Mouse (Mus musculus) yolk sac, embryonic 10.5 days (tissue): ENCODE data around the gene Sdc1.

Experiments
- DNase-seq: peaks from one replicate; pipeline ENCODE4 v3.0.0-alpha.2; 2017; ENCODE audit warnings: low spot score

The Sdc1 gene

DNA sequence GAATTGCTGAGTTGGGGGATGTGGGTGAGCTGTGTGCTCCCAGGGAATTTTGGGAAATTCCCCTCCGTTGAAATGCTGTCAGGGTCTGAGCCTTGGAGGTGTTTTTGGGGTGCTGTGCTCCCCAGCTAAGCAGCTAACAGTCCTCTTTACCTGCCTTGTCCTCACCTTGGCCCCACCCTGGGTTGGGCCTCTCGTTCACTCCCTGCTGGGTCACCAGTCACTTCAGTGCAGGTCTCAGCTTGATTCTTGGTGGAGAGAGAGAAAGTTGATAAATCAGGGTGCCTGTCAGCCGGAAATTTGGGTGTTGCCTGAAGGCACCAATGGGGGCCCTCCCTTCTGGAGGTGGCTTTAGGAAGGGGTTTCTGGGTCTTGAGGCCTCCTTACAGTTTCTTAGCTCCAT, 11.4 kb downstream of the Sdc1 start:
- DNase-seq: no peak

DNA sequence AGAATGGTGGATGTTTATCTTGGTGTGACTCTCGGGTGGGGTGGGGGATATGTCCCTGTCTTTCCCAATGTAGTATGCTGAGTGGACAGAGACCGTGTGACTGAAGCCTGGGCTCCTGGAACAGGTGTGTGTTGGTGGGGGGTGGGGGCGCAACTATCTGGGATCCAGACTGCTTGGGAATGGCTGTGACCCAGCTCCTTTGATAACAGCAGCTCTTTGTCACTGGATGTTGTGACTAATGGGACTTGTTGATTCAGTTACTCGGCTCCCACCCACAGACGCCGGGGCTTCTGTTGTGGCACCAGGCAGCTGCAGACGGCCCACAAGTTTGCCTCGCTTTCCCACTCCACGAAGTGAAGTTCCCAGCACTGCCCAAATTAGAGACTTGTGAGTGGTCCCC, 13.1 kb downstream of the Sdc1 start:
- no peak for DNase-seq

DNA sequence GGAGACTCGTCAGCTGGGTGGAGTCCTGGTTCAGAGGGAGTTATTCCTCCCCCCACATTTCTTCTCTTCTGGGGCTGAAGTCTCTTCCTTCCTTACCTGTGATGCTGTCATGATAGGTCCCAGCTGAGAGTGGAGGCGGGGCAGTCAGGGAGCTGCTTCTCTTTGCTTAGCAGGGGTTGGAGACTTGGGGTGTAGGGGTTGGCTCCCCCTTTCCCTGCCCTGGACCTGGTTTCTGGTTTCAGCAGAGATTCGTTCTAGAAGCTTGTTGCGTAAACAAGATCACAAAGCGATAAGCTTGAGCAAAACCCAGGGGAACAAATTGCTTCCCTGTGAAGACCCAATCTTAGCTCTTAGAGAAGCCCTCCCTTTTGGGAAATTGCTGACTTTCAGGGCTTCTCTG, 15.4 kb downstream of the Sdc1 start:
- DNase-seq: no peak

DNA sequence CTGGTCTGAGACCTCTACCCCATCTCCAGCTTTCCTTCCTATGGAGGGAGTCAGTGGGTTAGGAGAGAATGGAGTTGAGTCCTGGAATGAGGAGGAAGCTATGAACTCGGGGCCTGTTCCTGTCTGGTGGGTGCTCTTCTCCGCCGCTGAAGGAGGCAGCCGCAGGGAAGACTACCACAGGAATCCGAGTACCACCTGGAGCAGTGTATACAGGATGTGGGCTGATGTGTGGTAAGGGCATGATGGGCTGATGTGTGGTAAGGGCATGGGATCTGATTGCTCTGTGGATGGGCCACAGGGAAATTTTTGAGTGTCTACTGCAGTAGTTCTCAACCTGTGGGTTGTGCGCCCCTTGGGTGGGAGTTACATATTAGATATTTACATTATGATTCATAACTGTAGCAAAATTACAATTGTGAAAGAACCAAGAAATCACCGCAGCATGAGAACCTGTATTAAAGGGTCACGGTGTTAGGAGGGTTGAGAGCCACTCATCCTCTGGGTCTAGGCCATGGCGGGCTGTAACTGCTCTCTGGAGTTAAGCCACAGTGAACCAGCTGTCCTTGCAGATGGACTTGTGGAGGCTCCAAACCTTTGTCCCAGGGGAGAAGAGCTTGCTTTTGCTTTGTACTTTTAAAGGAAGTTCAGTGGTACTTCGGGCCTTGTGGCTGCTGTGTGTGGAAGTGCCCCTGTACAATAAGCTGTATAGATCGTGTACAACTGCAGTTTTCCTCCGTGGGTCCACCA, 16.0 kb downstream of the Sdc1 start:
- no peak for DNase-seq

DNA sequence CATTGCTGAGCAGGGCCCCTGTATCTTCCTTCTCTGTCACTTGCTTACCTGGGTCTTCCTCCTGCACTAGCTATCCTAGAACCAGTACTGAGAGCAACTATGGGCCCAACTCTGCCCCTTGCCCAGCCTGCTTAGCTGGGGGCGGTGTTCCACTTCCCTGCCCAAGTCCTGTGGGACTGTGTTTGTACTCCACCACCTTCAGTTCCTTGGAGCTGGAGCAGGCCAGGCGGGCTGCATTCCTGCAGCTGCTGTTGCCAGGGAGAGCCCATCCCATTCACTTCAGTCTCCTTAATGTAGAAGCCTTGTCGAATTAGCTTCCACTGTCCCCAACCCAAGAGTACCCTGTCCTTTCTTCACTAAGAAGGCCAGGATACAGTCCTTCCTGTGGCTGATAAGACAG, 17.3 kb downstream of the Sdc1 start:
- DNase-seq: no peak

DNA sequence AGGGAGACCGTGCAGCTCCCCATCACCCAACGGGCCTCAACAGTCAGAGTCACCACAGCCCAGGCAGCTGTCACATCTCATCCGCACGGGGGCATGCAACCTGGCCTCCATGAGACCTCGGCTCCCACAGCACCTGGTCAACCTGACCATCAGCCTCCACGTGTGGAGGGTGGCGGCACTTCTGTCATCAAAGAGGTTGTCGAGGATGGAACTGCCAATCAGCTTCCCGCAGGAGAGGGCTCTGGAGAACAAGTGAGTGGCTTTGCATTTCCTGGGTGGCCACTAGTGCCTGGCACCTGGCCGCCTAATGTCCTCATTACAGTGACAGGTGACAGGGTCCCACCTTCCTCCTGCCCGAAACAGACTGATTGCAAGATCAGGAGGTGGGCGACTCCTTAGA, 19.5 kb downstream of the Sdc1 start:
- no peak for DNase-seq

DNA sequence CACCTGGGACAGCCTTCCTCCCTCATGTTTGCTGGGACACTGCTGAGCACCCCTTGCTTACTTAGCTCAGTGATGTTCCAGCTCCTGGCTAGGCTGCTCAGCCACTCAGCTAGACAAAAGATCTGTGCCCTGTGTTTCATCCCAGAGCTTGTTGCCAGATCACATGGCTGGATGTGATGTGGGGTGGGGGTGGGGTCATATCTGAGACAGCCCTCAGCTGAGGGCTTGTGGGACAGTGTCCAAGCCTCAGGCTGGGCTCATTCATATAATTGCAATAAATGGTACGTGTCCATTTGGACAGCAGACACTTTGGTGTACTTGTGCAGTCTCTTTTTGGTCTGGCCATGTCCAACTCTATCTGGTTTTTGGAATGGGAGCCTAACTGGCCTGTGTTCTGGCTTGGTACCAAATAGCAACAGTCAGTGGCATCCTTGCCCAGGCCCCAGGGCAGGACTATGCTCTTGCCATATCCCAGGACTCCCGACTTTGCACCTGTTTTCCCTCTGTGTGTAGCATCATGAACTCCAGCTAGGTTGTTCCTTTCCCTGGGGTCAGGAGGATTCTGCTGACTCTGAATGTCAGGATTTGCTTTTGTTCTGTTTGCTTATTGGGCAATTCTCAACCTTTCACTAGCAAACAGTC, 22.4 kb downstream of the Sdc1 start:
- no peak for DNase-seq

DNA sequence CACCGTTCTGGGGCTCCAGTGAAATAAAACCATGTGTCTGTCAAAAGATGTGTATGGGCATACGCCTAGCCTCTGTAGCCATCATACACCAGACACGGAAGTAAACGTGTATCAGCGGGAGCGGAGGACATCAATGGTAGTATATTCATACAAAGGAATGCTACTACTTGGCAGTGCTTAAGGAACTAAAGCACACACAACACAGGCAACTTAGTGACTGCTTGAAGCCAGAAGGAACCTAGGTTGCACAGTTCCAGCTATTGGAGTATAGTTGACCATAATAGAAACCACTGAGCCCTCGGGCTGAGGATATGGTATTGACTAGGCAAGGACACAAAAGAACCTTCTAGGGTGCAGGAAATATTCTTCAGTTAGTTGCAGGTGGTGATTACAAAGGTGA, 26.8 kb downstream of the Sdc1 start:
- no peak for DNase-seq

DNA sequence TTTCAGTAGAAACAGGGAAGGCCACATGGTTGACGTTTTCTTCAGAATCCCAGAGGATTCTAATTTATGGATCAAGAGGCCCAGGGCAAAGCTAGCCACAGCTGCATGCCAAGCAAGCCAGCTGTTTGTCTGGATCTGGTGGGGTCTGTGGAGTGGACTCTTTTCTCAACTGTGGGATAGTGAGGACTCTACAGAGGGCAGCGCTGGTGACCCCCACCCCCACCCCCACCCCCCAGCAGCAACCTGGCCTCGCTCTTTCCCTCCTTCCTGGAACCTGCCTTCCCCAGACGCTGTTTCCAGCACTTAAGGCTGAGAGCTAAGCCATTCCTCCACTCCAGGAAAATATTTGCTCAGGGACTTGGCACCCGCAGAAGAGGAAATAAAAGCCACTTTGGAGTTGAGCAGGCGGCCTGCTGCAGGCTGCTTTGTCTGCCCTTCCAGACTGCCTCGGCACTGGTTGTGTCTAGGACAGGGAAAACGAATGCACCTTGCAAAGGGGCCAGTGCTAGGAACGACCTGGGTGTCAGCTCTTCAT, 27.4 kb downstream of the Sdc1 start:
- no peak for DNase-seq

DNA sequence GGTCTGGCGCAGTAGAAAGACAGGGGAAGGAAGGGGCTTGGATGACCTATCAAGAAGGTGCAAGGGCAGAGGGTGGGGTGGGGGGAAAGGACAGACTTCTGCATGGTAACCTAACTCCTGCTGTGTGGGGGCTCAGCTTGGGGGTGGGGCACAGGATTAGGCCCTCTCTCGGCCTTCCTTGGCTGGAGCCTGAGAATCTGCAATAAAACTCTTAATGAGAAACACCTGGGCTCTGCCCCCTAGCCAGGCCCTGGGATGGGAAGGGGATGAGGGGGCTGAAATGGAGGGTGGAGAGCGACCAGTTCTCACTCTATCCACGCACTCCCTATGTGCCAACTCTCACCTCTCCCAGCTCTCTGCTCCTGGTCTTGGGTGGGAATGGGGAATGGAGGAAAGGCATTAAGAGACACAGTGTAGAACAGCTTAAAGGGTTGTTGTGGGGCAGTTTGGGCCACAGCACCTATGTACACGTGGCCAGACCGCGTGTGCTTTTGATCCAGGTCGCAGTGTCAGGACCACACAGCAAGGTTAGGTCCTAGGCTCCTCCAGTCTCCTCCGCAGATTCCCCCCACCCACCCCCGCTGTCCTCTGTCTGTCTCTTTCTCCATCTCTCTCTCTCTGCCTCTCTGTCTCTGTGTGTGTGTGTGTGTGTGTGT, 32.4 kb downstream of the Sdc1 start:
- no peak for DNase-seq

DNA sequence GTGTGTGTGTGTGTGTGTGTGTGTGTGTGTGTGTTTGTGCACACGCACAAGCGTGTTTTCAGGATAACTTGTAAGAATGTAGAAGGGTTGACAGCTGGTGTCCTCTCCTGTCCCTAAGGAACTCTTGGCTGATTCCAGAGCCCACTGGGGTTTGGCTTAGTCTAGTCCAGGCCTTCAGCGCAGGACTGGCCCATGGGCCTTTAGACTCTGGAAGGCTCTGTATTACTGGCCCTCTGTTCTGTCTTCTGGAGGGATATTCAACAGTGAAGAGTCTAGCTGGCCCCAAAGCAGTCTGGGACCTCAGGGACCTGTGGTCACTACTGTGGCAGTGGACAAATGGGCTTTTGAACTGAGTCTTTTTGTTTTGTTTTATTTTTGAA, 32.9 kb downstream of the Sdc1 start:
- no peak for DNase-seq

DNA sequence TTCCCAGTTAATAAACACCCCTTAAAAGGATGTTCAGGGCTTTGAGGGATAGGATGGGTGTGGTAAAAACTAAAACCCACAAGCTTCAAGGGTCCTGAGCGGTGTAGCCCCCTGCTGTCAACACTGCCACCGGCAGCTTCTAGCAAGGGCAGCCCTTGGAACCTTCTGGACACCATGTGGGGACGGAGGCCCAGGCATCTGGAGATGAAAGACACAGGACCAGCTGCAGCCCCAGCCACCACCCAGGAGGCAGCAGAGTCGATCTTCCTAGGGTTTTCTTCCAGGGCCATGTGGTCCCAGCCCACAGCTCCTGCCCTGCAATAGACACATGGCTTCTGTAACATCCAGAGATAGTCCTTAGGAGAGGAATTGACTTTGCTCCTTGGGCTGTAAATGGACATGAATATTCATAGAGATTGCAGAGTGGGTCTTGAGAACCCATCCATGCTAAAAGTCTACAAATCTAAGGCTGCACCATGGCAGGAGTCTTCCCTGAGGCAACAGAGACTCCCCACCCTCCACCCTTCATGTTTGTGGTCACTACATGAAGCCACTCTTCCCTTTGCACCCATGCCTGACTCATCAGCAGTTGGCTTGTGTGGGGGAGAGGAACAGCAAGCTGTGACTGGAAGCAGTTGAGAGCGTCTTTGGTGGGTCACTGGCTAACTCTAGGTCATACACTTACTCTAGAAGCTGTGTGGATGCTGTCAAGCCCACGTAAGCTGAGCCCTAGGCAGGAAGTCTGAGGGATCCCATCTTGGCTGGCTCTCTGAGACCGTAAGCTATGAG, 34.0 kb downstream of the Sdc1 start:
- no peak for DNase-seq

DNA sequence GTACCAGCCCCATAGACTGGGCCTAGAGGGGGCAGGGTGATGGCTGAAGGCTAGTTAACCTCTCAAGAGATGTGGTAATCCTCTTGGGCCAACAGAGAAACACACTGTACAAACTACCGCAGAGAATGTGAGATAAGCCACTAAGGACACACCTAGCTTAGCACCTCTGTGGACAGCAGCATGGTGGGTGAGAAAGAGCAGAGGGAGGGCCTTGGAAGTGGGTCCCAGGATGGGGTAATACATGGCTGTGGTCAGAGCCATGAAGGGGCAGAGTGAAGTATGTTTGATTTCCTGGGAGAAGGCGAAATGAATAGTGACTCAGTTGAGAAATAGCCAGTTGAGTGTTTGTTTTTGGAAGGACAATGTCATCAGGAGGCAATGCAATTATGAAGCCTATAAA, 38.0 kb downstream of the Sdc1 start:
- DNase-seq: no peak

DNA sequence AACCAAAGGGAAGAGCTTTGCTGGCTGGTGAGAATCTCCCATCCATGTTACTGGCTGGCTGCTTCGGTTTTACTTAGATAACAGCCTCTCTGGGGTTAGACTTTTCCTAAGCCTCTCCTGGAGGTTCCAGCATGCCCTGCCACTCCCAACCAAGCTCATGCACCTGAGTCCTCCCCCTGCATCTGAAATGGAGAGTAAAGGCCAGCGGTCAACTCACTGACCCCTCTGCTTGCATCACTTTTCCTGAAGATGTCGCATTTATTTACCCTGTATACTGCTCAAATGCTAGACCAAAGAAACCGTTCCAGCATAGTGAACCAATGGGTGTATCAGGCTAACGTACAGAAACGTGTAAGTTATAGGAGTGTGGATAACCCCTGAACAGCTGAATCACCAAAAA, 38.5 kb downstream of the Sdc1 start:
- no peak for DNase-seq

DNA sequence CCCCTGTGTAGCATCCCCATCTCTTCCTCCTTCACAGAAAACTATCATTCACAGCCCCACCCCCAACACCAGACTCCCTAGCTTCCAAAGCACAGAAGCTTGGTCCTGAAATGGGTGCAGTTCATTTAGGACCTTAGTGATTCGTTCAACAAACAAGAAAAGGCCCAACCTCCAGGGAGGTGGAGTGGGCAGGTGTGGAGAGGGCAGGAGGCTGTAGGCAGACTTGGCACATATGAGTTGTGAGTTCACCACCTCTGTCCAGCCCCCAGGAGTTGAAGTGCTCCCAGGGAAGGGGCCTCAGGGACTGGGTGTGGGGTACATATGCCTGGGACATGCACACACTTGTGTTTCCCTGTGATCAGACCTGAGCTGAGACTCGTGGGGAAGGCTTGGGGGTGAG, 39.8 kb downstream of the Sdc1 start:
- no peak for DNase-seq

DNA sequence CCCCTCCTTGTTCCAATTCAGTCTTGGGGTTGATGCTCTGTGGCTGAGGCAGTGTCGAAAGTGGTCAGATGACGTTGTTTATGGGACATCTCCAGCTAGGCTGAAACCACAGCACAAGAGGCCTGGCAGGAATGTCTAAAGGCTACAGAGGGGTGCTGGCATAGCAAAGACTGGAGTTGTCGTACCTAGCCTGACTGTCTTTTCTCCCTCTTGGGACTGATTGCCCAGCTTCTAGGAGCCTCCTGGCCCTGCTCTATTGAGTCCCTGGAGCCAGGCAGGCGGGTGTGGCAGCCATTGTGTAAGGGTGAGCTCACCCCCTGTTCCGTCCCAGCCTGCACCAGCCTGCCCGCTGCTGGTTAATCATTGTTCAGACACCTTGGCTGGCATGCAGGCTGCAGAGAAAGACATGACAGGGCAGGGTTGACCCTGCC, 40.3 kb downstream of the Sdc1 start:
- no peak for DNase-seq

DNA sequence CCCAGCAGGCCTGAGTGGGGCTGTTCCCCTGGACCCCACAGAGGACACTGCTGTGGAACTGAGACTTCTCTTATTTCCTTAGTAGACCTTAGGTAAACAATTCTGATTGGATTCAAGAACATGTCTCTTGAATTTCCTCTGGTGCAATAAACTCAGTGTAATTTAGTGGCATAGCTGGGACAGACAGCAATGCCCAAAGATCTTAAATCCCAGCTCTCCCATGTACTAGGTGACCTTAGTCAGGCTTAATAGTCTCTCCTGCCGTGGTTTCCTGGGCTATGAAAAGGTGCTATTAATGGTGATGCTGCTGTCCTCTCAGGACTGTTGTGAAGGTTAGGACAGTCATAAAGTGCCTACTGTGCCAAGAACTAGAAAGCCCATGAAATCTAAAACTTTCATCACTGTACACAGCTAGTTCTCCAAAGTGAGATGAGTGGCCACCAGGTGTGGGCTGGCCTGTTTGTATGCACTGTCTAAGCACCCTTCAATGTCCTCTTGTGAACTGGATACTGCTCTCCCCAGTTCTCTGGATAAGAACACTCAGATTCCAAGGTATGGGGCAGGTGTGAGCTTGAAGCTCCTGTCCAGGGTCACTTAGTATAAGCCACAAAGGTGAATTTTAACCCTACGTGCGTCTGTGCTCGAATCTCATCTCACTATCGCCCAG, 40.9 kb downstream of the Sdc1 start:
- DNase-seq: no peak

DNA sequence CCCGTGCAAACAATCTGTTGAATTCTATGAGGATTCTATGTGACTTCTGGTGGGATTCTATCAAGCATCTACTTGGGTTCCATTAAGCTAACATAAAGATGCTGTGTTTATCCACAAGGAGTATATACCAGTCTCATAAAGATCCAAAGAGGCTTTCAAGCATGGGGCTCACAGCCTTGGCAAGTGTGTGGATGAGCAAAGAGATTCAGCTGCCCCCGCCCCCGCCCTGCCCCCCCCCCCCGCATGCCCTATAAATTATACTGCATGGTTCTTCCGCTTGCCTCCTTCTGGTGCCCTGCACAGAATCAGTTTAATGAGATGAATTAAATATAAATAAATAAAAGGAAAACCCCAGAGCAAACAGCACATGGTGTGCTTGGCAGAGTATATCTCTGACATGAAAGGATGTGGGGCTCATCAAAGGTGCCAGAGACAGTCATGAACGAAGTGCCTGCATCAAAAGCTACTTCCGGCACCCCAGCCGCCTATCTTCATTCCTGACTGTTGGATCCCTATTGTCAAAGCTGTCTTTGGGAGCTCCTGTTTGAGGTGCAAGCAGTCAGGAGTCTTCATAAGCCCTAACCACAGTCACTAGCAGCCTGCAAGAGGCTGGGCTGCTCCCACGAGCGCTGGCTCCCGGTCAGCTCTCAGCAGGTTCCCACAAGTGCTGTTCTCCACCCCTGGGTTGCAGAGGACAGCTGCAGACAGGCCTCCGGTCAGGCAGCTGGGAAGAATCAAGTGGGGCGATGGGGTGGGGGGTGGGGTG, 46.5 kb downstream of the Sdc1 start:
- no peak for DNase-seq

DNA sequence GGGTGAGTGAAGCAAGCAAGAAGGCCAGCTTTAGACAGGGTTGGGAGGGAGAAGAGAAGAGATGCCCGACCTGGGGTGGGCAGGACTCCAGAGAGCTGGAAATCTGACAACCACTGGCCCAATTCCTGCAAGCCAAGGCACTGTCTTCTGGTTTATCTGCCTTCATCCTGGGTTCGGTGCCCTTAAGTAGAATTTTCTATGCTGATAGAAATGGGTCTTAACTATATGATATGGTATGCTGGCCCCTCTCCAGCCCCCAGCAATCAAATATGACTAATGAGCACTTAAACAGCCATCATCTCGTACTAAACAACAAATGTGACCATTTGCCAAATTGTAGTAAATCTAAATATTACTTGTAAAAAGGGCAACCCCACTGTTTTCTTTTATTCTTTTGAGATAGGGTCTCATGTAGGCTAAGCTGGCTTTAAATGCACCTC, 47.1 kb downstream of the Sdc1 start:
- no peak for DNase-seq

DNA sequence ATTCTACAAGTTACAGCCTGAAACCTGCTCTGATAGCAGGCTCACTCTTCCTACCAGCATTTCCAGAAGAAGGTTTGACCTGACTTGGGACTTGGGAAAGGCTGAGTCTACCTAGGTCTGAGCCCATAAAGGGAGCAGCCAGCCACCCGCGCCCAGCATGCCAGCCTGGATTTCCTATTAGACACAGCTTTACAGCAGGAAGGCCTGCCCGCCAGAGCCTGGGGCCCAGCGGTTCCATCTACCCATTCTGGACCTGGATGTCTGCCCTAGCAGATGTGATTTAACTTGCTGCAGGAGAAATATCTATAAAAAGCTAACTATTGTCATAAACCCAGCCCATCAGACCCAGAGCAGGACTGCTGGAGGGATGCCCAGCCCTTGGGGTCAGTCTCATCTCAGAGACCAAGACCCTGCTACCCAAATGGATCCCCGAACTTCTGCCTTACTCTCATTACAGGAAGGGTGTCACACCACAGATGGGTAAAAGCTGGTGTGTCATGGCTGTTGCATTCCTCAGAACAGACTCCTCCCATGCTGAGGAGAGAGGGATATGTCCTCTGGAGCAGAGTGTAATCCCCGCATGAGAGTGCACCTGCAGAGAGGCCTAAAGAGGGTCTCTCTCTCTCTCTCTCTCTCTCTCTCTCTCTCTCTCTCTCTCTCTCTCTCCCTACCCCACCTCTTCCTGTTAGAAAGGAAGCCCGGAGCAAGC, 54.0 kb downstream of the Sdc1 start:
- DNase-seq: no peak
